Mouse (Mus musculus) cerebellum, adult 8-10 months (tissue): ENCODE data around the gene Art5.

Source experiments
- DNase-seq: peaks from one replicate; pipeline ENCODE4 v3.0.0; 2022

The Art5 gene

DNA sequence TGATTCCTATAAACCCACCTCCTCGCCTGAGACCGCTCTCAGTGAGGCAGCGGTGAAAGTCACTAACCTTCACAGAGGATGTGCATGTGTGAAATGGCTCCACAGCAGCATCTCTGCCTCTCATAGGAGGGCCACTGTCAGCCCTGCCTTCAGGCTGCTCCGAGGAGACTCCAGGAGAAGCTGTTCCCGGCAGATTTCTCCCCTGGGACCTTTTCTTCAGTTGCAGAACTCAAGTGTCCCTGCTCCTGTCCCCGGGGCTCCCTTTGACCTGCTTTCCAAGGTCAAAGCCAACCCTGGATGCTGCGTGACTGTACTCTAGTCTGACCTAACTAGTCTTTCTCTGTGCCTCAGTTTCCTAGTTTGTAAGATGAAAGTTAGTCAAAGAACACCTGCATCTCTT, at the start of gene Art5:
Art5 (minus strand) TSS at position 319 of the 400 bp plus-strand sequence.
- DNase-seq, result no peak

- no peak for DNase-seq
These were observed 44.4 kb upstream of the Art5 start for GRCm38 (mm10) chr7:102153691-102154090.

GRCm38 (mm10) chr7:102137898-102138297, 28.6 kb upstream of the Art5 start:
- DNase-seq, result no peak

DNA sequence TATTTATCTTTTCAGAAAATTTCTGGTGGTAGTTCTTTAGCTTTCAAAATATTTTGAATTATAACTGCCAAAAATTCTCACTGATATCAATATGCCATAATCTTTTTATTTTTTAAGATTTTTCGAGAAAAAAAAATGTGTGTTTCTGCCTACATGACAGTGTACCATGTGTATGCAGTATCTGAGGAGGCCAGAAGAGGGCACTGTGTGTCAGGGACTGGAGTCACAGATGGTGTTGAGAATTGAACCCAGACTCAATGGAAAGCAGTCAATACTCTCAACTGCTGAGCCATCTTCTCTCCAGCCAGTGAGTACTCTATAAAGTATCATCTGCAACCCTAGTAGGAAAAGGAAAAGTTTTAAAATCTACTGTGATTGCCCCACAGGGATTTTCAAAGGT, 28.2 kb upstream of the Art5 start:
- no peak for DNase-seq

DNA sequence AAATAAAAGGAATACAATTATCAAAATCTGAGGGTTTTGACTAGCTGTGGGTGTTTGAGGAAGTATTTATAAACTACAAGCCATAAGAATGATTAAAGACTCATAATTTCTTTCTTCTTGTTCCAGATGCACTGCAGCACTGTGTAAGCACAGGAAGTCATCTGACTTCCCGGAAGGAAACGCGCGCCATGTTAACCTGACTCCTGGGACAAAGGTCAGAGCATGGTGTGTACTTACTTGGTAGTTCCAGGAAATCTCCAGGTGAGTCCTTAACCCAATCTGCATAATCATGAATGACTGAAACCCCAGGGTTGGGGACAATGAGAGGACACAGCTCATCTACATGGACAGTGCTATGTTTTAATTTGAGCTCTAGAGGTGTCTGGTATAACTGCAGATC, 23.1 kb upstream of the Art5 start:
- no peak for DNase-seq

DNA sequence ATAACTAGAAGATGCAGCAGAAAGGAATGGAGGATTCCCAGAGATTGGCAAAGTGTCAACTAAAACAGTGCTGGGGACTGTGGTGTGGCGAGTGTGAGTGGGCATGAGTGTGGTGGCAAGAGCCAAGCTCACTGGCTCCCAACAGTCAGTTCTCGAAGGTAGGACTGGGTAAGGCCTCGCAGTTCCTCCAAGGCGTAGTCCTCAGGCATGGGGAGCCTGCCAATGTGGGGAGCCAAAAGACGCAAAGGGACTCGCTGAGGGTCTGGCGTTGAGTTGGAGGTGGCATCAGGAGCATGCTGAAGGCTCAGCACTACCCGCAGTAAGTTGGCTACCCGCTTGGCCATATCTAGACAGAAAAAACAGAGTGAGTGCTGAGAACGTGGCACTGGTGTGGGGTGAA, 11.0 kb upstream of the Art5 start:
- DNase-seq, result no peak

GRCm38 (mm10) chr7:102117382-102117781, 8.1 kb upstream of the Art5 start:
- DNase-seq, result no peak

- no peak for DNase-seq
These were observed 7.5 kb upstream of the Art5 start, which contains the start of gene Chrna10 for GRCm38 (mm10) chr7:102116579-102117331. Gene Chrna10 (minus strand): TSS chr7:102116828.

GRCm38 (mm10) chr7:102113151-102113729, 4.0 kb upstream of the Art5 start:
- DNase-seq, result no peak

DNA sequence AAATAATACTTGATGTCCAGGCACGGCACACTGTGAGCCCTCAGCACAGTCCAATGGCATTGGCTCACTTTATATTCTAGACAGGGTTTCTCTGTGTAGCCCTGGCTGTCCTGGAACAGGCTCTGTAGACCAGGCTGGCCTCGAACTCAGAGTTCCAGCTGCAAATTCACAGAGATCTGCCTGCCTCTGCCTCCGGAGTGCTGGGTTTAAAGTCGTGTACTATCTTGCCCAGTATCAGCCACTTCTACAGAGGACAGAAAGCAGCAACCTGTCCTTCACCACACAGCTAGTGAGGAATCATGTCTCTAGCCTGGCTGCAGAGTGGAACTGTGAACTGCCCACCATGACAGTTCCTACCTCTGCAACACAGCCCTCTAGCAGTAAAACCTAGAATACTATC, 457 bp upstream of the Art5 start:
- DNase-seq, result no peak

GRCm38 (mm10) chr7:102108206-102108605, 1.1 kb downstream of the Art5 start:
- DNase-seq, result no peak

GRCm38 (mm10) chr7:102106700-102107141, 2.6 kb downstream of the Art5 start:
- no peak for DNase-seq

GRCm38 (mm10) chr7:102104126-102104525, 5.2 kb downstream of the Art5 start:
- DNase-seq, result peak; percentile 28

DNA sequence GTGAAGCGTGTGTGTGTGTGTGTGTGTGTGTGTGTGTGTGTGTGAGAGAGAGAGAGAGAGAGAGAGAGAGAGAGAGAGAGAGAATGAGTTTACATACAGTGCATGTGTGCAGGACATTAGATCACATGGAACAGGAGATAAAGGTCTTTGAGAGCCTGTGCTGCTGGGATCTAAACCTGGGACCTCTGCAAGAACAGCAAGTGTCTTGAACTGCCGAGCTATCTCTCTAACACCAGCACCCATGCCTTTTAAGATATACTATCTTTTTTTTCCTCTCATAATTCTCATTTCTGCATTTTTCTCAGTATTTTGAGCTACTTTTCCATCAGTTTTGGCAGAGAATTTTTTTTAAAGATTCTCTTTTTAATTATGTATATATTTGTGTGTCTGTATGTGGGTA, 5.7 kb downstream of the Art5 start:
- DNase-seq, result no peak

DNA sequence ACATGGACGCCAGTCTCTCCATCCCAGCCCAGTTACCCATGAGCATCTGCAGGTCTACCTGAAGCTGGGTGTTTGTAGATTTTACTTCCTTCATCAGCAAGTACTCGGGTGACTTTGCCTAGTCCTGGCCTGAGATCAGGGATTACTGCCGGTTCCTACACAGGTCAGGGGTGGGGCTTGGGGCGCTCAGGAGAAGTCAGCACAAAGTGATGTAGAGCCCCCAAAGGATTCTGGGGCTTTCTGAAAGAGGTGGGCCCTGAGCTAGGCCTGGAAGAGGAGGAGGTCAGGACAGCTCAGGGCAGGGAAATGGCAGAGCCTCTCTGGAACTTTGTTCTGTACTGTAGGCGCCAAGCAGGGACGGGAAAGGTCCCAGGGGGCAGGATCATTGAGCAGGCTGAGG, 6.6 kb downstream of the Art5 start:
- no peak for DNase-seq

GRCm38 (mm10) chr7:102102241-102102640, 7.0 kb downstream of the Art5 start:
- DNase-seq, result no peak

- DNase-seq, result no peak
These were observed 7.8 kb downstream of the Art5 start, which contains the start of gene Art1 for GRCm38 (mm10) chr7:102101487-102101886. Gene Art1 (plus strand): TSS chr7:102101743.

- no peak for DNase-seq
These were observed 8.4 kb downstream of the Art5 start for GRCm38 (mm10) chr7:102100868-102101267.

- DNase-seq, result no peak
These were observed 9.3 kb downstream of the Art5 start for GRCm38 (mm10) chr7:102099760-102100661.

GRCm38 (mm10) chr7:102087336-102087735, 22.0 kb downstream of the Art5 start:
- DNase-seq, result peak; percentile 26

- DNase-seq, result no peak
These were observed 25.1 kb downstream of the Art5 start for GRCm38 (mm10) chr7:102084041-102084696.

GRCm38 (mm10) chr7:102082816-102083215, 26.5 kb downstream of the Art5 start, which contains the start of gene Trpc2:
Gene Trpc2 (plus strand): TSS chr7:102083116.
- DNase-seq, result no peak

DNA sequence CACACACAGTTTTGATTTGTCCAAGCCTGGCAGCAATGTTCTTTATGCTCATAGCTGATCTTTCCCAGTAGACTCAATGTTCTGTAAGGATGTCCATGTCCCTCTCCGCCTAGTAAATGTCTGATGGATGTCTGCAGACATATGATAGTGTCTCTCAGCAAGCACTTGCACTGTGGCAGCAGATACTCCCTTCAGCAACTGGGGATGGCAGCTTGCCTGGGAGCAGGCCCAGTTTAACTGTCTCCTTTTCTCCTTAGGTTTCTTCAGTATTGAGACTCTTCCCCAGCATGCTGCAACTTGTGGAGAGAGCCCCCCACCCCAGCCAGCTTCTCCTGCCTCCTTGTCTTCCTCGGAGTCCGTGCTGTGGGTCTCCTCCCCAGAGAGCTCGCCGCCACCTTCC, 27.5 kb downstream of the Art5 start:
- no peak for DNase-seq
